Mouse (Mus musculus) stomach, embryonic 16.5 days (tissue): ENCODE results near the gene Scpep1. TPM values are rescaled to one million over a fixed set of nuclear protein-coding genes. Genes with fewer than 3 reads are reported as not detected.

Experiments used
- ATAC-seq: fragments of 200-750 bp; cut with Nextera tagmentation; 2 replicates; pipeline ENCODE4 v1.8.0; 2017; ENCODE audit warnings: moderate number of reproducible peaks, moderate TSS enrichment; ENCODE audit not compliant: insufficient read depth, low FRiP score
- H3K27ac ChIP-seq: fragments of 300-500 bp; sonication (generic); 2 replicates; pipeline ENCODE4 v1.5.1; 2014; ENCODE audit warnings: low read length
- H3K27me3 ChIP-seq: fragments of 300-500 bp; sonication (generic); 2 replicates; pipeline ENCODE4 v1.6.1; 2014; ENCODE audit warnings: low read length, control low read depth, mixed read lengths; ENCODE audit not compliant: control insufficient read depth, insufficient read depth
- H3K36me3 ChIP-seq: fragments of 300-500 bp; sonication (generic); 2 replicates; pipeline ENCODE4 v1.6.1; 2014; ENCODE audit warnings: low read length; ENCODE audit not compliant: control insufficient read depth, insufficient read depth
- H3K4me1 ChIP-seq: fragments of 300-500 bp; sonication (generic); 2 replicates; pipeline ENCODE4 v1.6.1; 2014; ENCODE audit warnings: low read length, control low read depth, mixed read lengths; ENCODE audit not compliant: control insufficient read depth, insufficient read depth
- H3K4me2 ChIP-seq: fragments of 300-500 bp; sonication (generic); 2 replicates; pipeline ENCODE4 v1.6.1; 2014; ENCODE audit warnings: low read depth, low read length, mixed read lengths
- H3K4me3 ChIP-seq: fragments of 300-500 bp; sonication (generic); replicated peaks from 2 replicates; pipeline ENCODE4 v1.5.1; 2014; ENCODE audit warnings: mild to moderate bottlenecking, low read length
- H3K9ac ChIP-seq: fragments of 300-500 bp; sonication (generic); 2 replicates; pipeline ENCODE4 v1.6.1; 2014; ENCODE audit warnings: low read length
- H3K9me3 ChIP-seq: fragments of 300-500 bp; sonication (generic); replicated peaks from 2 replicates; pipeline ENCODE4 v1.6.1; 2016; ENCODE audit warnings: low read length, control low read depth; ENCODE audit not compliant: control insufficient read depth
- WGBS: fragments of 180-500 bp; shearing (Covaris S2); extraction: QIAGEN DNeasy Blood & Tissue Kit; methylation state at CpG from one replicate; pipeline ENCODE4 v1.1.7; 2014; 5-methylcytosine and 5-hydroxymethylcytosine counted together
- polyA plus RNA-seq: library from polyadenylated mRNA; unstranded; fragments of >200 nt; fragmentation: Nextera tagmentation; extraction: Ambion mirVana; gene quantifications from 2 replicates; pipeline ENCODE4 v1.2.1, GENCODE M21; 2015

Scpep1 gene
- polyA plus RNA-seq, 1 experiment from 2014 or later = 93.1 TPM

DNA sequence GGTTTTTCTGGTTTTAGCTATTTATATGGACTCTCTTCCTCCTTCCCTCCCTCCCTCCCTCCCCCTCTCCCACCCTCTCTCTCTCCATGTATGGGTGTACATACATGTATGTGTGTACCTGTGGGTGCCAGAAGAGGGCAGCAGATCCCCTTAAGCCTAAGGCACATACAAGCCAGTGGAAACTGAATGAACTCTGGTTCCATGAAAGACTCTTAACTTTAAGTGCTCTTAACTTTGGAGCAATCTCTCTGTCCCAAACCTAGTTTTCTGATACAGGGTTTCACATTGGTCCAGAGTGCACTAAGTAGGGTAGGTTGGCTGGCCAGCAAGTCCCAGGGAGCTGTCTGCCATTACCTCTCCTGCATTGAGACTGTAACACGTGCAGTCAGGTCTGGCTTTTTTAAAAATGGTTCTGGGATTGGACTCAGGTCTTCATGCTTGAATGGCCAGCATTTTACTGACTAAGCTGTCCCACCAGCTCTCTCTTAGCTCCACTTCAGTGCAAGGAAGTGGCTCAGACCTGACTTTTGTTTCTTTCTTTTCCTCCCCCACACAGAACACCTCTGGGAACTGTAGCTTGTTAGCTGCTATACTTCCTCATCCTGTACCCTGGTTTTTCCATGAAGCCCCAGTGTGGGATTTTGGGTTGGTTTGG is 46.6 kb downstream of the Scpep1 start:
- no peak overlapping the region for H3K9ac ChIP-seq
- 96% methylated on average over 1 of the region's 1 CpGs for WGBS
- ATAC-seq = peak; percentile 77; the same call in 1 of the 2 replicates

GRCm38 (mm10) chr11:88907886-88908285 is 47.4 kb downstream of the Scpep1 start:
- H3K27me3 ChIP-seq = no peaks in the 10 kb centered on the region
- no peak overlapping the region for H3K9ac ChIP-seq
- no peak overlapping the region for H3K4me2 ChIP-seq
- no peak overlapping the region for H3K27ac ChIP-seq
- H3K36me3 ChIP-seq = no peaks in the 10 kb centered on the region
- H3K4me1 ChIP-seq = no peaks in the 10 kb centered on the region
- H3K4me3 ChIP-seq = no peak overlapping the region
- ATAC-seq = no peak
- H3K9me3 ChIP-seq = no peaks in the 10 kb centered on the region
- WGBS = 95% methylated on average over 7 of the region's 7 CpGs

More for the DNA sequence above, 46.6 kb downstream of the Scpep1 start:
- Histone ChIP-seq H3K4me2 (no peak overlapping the region), H3K9me3 (no peaks in the 10 kb centered on the region), H3K36me3 (no peaks in the 10 kb centered on the region), H3K4me3 (no peak overlapping the region), H3K27me3 (no peaks in the 10 kb centered on the region), H3K27ac (no peak overlapping the region), H3K4me1 (no peaks in the 10 kb centered on the region)

DNA sequence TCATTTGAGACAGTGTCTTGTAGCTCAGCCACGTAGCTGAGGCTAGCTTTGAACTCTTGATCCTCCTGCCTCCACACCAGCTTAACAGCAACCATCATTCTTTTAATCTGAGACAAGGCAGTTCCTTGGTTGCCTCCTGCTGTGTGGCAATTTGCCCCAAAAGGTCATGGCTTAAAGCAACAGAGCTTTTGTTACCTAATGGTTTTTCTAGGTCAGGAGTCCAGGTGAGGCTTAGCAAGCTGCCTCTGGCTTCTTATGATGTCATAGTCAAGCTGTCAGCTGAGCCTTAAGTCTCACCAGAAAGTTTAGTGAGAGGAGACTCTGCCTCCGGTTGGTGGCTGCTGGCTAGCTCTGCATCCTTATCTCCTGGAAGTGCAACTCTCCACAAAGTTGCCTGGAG is 49.6 kb downstream of the Scpep1 start:
- no peak overlapping the region for H3K9ac ChIP-seq
- WGBS = 34% methylated on average over 2 of the region's 2 CpGs
- H3K36me3 ChIP-seq = no peaks in the 10 kb centered on the region
- H3K4me2 ChIP-seq = no peak overlapping the region
- no peak for ATAC-seq
- H3K27ac ChIP-seq = no peak overlapping the region
- H3K4me1 ChIP-seq = no peaks in the 10 kb centered on the region
- no peaks in the 10 kb centered on the region for H3K27me3 ChIP-seq
- no peaks in the 10 kb centered on the region for H3K9me3 ChIP-seq
- no peak overlapping the region for H3K4me3 ChIP-seq

DNA sequence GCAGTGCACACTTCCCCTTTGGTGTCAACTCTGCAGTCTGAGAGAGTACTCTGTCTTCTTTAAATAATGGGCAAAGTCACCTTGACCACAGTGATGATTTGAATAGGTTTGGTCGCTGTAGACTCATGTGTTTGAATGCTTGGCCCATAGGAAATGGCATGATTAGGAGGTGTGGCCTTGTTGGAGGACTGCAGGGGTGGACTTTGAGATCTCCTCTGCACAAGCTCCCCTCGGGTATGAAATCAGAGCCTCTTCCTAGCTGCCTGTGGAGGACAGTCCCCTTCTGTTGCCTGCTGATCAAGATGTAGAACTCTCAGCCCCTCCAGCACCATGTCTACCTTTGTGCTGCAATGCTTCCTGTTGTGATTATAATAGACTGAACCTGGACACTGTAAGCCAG is 51.2 kb downstream of the Scpep1 start:
- Histone ChIP-seq H3K4me3 (no peak overlapping the region), H3K36me3 (no peaks in the 10 kb centered on the region), H3K9ac (no peak overlapping the region), H3K4me2 (no peak overlapping the region), H3K4me1 (no peaks in the 10 kb centered on the region), H3K9me3 (no peaks in the 10 kb centered on the region), H3K27ac (no peak overlapping the region), H3K27me3 (no peaks in the 10 kb centered on the region)
- WGBS = 50% methylated on average over 2 of the region's 2 CpGs
- no peak for ATAC-seq

DNA sequence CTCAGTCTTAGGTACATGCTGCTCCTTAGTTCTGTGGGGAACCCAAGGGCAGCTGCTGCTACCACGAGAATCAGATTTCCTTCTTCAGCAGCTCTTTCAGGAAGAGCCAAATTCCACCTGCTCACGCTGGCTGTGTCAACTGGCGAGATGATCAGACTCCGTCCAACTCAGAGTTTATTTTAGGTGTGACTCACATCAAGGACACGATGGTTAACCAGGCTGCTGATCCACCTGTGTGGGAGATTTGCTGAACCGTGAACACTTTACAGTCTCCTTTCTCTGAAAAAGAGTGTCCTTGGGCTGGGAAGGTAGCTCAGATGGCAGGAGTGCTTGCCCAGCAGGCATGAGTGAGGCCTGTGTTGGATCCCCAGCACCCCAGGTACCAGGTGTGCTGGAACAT is 52.5 kb downstream of the Scpep1 start:
- Histone ChIP-seq H3K27ac (no peak overlapping the region), H3K27me3 (no peaks in the 10 kb centered on the region), H3K4me3 (no peak overlapping the region), H3K9ac (no peak overlapping the region), H3K4me1 (no peaks in the 10 kb centered on the region), H3K9me3 (no peaks in the 10 kb centered on the region), H3K4me2 (no peak overlapping the region), H3K36me3 (no peaks in the 10 kb centered on the region)
- WGBS = 64% methylated on average over 6 of the region's 6 CpGs
- no peak for ATAC-seq

- Histone ChIP-seq H3K9me3 (no peaks in the 10 kb centered on the region), H3K9ac (no peak overlapping the region), H3K4me2 (no peak overlapping the region), H3K36me3 (no peaks in the 10 kb centered on the region), H3K4me3 (no peak overlapping the region), H3K4me1 (no peaks in the 10 kb centered on the region), H3K27ac (no peak overlapping the region), H3K27me3 (no peaks in the 10 kb centered on the region)
- peak; percentile 25; the same call in 1 of the 2 replicates for ATAC-seq
- 57% methylated on average over 7 of the region's 7 CpGs for WGBS
Observed at GRCm38 (mm10) chr11:88901341-88901802, 53.9 kb downstream of the Scpep1 start.

GRCm38 (mm10) chr11:88899561-88899960 is 55.7 kb downstream of the Scpep1 start:
- 92% methylated on average over 6 of the region's 6 CpGs for WGBS
- Histone ChIP-seq H3K27ac (no peak overlapping the region), H3K4me1 (no peaks in the 10 kb centered on the region), H3K4me2 (no peak overlapping the region), H3K27me3 (no peaks in the 10 kb centered on the region), H3K9ac (no peak overlapping the region), H3K36me3 (no peaks in the 10 kb centered on the region), H3K9me3 (no peaks in the 10 kb centered on the region), H3K4me3 (no peak overlapping the region)
- ATAC-seq = no peak

- Histone ChIP-seq H3K9ac (no peak overlapping the region), H3K27ac (no peak overlapping the region), H3K4me1 (no peaks in the 10 kb centered on the region), H3K4me3 (no peak overlapping the region), H3K36me3 (no peaks in the 10 kb centered on the region), H3K4me2 (no peak overlapping the region), H3K9me3 (no peaks in the 10 kb centered on the region), H3K27me3 (no peaks in the 10 kb centered on the region)
- ATAC-seq = no peak
- WGBS = 74% methylated on average over 4 of the region's 4 CpGs
Observed at GRCm38 (mm10) chr11:88898380-88898763, 56.9 kb downstream of the Scpep1 start.

DNA sequence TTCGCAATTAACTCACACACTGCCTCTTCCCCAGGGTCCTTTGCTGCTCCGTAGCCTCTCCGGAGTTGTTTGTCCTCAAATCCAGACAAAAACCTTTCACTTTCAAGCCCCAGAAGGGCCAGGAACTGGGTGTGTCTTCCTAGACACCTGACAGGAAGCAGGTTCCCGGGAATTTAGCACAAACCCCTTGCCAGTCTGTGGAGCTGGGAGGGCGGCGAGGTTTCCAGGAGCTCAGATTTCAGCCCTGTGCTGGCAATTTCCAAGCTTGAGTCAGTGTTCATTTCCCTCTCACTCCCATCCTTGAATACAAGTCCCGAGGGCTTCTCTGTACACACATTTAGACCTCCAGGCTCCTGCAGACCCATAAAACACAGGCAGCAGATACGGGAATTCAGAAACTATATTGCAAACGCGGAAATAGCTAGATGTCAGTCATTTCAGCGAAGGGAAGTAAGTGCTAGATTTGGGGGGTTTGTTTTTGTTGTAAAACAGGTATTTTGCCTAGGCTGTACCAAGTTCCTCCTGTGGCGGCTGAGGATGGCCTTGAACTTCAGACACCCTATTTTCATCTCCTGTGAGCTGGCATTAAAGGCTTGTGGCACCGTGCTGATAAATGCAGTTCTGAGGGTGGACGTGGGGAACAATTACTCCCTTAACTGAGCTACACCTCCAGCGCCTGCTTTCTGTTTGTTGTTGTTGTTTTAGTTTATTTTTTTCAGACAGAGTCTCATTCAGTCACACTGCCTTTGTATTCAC is 57.5 kb downstream of the Scpep1 start:
- no peak overlapping the region for H3K27ac ChIP-seq
- WGBS = 37% methylated on average over 15 of the region's 15 CpGs
- H3K9me3 ChIP-seq = no peaks in the 10 kb centered on the region
- no peaks in the 10 kb centered on the region for H3K27me3 ChIP-seq
- no peak overlapping the region for H3K4me3 ChIP-seq
- H3K4me2 ChIP-seq = peak overlapping the region; percentile 17; the same call in 1 of the 2 replicates
- no peak for ATAC-seq
- H3K36me3 ChIP-seq = no peaks in the 10 kb centered on the region
- H3K9ac ChIP-seq = no peak overlapping the region
- no peaks in the 10 kb centered on the region for H3K4me1 ChIP-seq
